Mouse (Mus musculus): ENCODE data around the gene Mcf2l. TPM values are rescaled to one million over a fixed set of nuclear protein-coding genes. Genes with fewer than 3 reads are reported as not detected.

Mcf2l gene
- polyA plus RNA-seq, 1 experiment from 2014 or later = 120 TPM

DNA sequence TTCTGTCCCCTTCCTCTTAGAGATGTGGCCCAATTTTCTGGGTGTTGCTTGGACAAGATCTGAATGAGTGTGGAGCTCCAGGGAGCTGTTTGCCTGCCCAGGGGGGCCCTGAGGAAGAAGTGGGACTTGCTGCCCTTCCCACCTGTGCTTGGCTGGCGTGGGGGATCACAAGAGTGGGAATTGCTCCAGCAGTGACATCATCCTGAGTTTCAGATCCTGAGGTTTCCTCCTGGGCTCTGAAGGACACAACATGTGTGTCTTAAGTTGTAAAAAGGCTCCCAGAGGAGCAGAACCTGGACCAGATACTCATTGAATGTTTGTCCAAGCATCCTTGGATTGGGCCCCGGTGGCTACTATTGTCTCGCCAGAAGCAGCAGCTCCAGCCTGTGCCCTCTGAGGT lies 43.4 kb downstream of the Mcf2l start:
- Histone ChIP-seq H3K27ac (replicated peaks) (peak overlapping the region; percentile 80), H3K4me3 (replicated peaks) (peak overlapping the region; percentile 55), H3K9ac (replicated peaks) (peak overlapping the region; percentile 72), H3K4me2 (peak overlapping the region; percentile 94), H3K9me3 (replicated peaks) (no peaks in the 10 kb centered on the region), H3K4me1 (peaks cover 41% of the 10 kb centered on the region), H3K27me3 (replicated peaks) (no peaks in the 10 kb centered on the region), H3K36me3 (no peaks in the 10 kb centered on the region)
- no peak for ATAC-seq (ENCODE audit: low FRiP score)
- 52% methylated on average over 3 of the region's 3 CpGs for WGBS

DNA sequence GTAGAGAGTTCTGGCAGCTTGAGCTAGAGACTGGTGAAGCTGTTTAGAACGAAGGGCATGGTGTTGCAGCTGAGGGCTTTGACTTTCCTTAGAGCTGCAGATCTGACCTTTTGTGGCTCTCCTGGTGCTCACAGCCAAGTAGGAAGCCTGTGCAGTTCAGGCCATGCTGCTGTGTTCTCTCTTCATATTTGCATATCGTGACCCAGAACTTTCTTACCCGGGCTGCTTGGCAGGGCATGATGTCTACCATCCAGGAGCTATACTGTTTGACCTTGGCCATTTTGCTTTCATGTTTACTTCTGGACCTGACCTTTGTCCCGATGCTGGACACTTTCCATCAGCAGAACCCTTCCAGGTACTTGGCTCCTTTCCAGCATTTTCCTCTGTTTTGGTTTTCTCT lies 44.2 kb downstream of the Mcf2l start:
- H3K36me3 ChIP-seq = no peaks in the 10 kb centered on the region
- H3K9ac ChIP-seq (replicated peaks) = peak overlapping the region; percentile 72; the same call in 1 of the 2 replicates
- ATAC-seq (ENCODE audit: low FRiP score) = no peak
- peak overlapping the region; percentile 94 for H3K4me2 ChIP-seq
- no peaks in the 10 kb centered on the region for H3K27me3 ChIP-seq (replicated peaks)
- 91% methylated on average over 4 of the region's 4 CpGs for WGBS
- H3K9me3 ChIP-seq (replicated peaks) = no peaks in the 10 kb centered on the region
- H3K4me3 ChIP-seq (replicated peaks) = peak overlapping the region; percentile 55
- H3K4me1 ChIP-seq = peaks cover 41% of the 10 kb centered on the region
- H3K27ac ChIP-seq (replicated peaks) = no peak overlapping the region

DNA sequence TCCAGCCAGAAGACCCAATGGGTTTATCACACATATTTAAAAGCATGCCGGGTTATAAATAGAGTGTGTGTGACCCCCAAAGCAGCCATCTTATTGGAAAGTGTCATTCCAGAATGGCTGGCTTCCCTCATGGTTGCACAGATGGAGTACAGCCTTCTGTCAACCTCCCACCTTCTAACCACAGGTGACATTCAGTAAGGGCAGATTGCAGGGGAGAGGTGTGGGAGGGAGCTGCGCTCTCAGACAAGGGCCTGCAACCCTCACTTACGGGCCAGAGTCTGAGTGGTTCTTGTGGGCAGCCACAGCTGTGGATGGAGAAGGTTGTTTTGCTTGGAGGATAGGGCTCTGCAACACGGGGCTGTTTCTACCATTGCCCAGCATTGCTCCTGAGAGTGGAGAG lies 47.0 kb downstream of the Mcf2l start:
- Histone ChIP-seq H3K27me3 (replicated peaks) (no peaks in the 10 kb centered on the region), H3K9me3 (replicated peaks) (no peaks in the 10 kb centered on the region), H3K4me3 (replicated peaks) (no peak overlapping the region), H3K36me3 (no peaks in the 10 kb centered on the region), H3K4me2 (no peak overlapping the region), H3K27ac (replicated peaks) (no peak overlapping the region), H3K4me1 (peaks cover 34% of the 10 kb centered on the region), H3K9ac (replicated peaks) (no peak overlapping the region)
- WGBS = 87% methylated on average over 4 of the region's 4 CpGs
- ATAC-seq (ENCODE audit: low FRiP score) = no peak

DNA sequence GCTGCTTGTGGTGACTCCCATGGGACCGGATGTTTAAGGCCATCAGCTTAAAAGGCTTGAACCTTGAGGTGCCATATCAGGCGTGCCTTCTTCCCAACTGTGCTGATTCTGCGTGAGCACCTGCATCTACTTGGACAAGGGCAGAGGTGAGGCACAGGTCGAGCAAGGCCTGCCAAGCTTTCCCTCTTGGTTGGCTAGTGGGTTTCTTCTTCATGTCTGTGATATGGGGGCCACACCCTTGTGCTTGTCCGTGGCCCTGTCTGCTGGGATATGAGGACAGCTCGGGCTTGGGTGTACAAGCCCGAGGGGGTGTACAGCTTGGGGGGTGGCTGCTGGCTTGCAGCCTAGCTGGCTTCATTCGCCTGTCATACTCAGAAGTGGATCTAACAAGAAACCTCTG lies 51.4 kb downstream of the Mcf2l start:
- Histone ChIP-seq H3K4me2 (no peak overlapping the region), H3K9ac (replicated peaks) (no peak overlapping the region), H3K4me3 (replicated peaks) (no peak overlapping the region), H3K27ac (replicated peaks) (no peak overlapping the region), H3K9me3 (replicated peaks) (no peaks in the 10 kb centered on the region), H3K4me1 (peaks cover 25% of the 10 kb centered on the region), H3K36me3 (no peaks in the 10 kb centered on the region), H3K27me3 (replicated peaks) (no peaks in the 10 kb centered on the region)
- WGBS = 90% methylated on average over 8 of the region's 8 CpGs
- ATAC-seq (ENCODE audit: low FRiP score) = no peak

DNA sequence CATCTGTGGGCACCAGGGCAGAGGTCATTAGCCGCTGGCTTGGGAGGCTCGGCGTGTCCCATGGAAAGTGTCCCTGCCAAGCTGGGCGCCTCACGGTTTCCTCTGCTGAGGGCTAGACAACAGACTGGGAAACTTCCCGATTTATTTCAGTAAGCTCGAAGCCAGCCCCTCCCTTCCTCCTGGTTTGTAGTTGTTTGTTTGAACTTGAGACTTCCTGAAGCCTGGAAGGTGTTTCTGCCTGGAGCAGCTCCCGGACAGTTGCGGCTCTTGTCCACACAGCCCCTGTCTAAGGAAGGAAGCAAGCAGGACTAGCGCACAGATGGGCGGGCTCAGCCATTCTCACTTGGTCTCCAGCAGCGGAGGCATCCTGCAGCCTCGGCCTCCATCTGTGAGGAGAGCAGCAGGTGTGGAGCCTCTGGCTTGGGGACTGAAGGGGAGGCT lies 52.4 kb downstream of the Mcf2l start:
- ATAC-seq (ENCODE audit: low FRiP score) = no peak
- peaks cover 22% of the 10 kb centered on the region for H3K4me1 ChIP-seq
- H3K27ac ChIP-seq (replicated peaks) = 0 out of 2 replicates have a peak overlapping the region, but pooled peaks have one; percentile 45
- 61% methylated on average over 13 of the region's 13 CpGs for WGBS
- no peaks in the 10 kb centered on the region for H3K27me3 ChIP-seq (replicated peaks)
- no peak overlapping the region for H3K9ac ChIP-seq (replicated peaks)
- no peaks in the 10 kb centered on the region for H3K9me3 ChIP-seq (replicated peaks)
- H3K36me3 ChIP-seq = no peaks in the 10 kb centered on the region
- no peak overlapping the region for H3K4me2 ChIP-seq
- H3K4me3 ChIP-seq (replicated peaks) = no peak overlapping the region

DNA sequence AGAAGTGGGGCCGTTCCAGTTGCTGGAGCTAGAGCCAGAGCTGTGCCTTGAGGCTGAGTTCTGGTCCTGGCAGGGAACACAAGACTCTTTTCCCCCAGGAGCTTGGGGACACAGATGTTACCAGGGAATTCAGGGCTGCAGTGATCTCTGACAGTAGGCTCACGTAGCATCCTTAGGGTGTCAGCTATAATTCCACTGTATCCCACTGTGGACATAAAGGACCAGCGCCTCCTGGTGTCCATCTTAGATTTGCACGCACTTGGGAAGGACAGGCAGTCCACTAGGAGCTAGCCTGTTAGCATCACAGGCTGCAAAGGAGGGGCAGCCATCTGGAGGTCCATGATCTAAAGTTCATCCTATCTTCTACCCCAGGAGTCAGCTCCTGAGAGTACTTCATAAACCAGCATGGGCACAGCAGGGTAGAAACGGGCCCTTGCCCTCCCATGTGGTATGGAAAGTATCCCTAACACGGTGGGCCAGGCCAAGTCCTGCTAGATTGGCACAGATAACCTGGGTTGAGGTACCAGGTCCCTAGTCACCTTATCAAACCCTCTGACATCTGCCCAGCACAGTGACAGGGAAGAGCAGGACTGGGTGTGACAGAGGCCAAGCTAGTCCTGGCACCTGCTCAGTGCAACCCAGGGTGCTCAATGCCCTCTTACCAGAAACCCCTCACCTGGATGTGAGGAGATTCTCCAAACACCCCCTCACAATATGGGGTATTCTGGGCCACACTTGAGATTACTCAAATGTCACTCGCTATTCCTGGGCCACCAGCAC lies 53.8 kb downstream of the Mcf2l start:
- no peak overlapping the region for H3K9ac ChIP-seq (replicated peaks)

DNA sequence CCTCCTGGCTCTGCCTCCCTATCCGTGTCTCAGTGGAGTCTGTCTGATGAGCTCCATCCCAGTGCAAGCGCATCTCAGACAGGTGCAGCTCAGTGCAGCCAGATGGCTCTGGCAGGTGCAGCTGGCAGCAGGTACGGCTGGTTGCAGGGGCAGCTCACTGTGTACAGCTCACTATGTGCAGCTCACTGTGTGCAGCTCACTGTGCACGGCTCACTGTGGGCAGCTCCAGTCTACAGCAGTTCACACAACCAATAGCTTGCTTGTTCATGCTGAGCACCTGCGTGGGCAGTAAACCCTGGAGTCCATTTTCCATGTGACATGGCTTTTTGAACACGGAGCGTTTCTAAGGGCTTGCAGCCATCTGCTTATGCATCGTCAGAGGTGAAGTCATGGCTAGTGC lies 54.4 kb downstream of the Mcf2l start:
- Histone ChIP-seq H3K4me3 (replicated peaks) (0 out of 2 replicates have a peak overlapping the region, but pooled peaks have one; percentile 0), H3K9ac (replicated peaks) (no peak overlapping the region)

More for the DNA sequence above, 53.8 kb downstream of the Mcf2l start:
- Histone ChIP-seq H3K4me1 (peaks cover 37% of the 10 kb centered on the region), H3K9me3 (replicated peaks) (no peaks in the 10 kb centered on the region), H3K27ac (replicated peaks) (0 out of 2 replicates have a peak overlapping the region, but pooled peaks have one; percentile 5), H3K4me2 (peak overlapping the region; percentile 20), H3K4me3 (replicated peaks) (no peak overlapping the region), H3K27me3 (replicated peaks) (no peaks in the 10 kb centered on the region), H3K36me3 (no peaks in the 10 kb centered on the region)
- 55% methylated on average over 7 of the region's 7 CpGs for WGBS
- ATAC-seq (ENCODE audit: low FRiP score) = no peak

DNA sequence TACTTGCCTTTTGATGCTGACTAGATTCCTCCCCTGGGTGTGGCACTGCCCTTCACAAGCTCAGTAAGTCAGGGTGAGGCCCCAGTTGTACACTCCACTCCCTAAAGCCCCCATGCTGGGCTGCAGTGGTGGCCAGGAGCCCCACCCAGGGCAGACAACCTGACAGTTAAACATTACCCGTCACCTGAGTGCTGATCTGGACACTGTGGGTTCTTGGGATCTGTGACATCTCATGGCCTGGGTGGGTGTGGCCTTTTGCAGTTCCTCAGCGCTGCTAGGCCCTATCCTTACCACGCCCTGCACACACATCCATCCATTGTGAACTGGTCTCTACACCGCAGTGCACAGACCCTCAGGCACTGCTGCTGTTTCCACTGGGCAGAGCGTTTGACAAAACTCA lies 55.3 kb downstream of the Mcf2l start:
- Histone ChIP-seq H3K27me3 (replicated peaks) (no peaks in the 10 kb centered on the region), H3K4me2 (peak overlapping the region; percentile 20; the same call in 1 of the 2 replicates), H3K9me3 (replicated peaks) (no peaks in the 10 kb centered on the region), H3K27ac (replicated peaks) (no peak overlapping the region), H3K9ac (replicated peaks) (no peak overlapping the region), H3K4me3 (replicated peaks) (no peak overlapping the region), H3K36me3 (no peaks in the 10 kb centered on the region), H3K4me1 (peaks cover 44% of the 10 kb centered on the region)
- WGBS = 85% methylated on average over 5 of the region's 5 CpGs
- ATAC-seq (ENCODE audit: low FRiP score) = no peak

More for the DNA sequence above, 54.4 kb downstream of the Mcf2l start:
- no peaks in the 10 kb centered on the region for H3K27me3 ChIP-seq (replicated peaks)
- 81% methylated on average over 8 of the region's 8 CpGs for WGBS
- H3K9me3 ChIP-seq (replicated peaks) = no peaks in the 10 kb centered on the region
- ATAC-seq (ENCODE audit: low FRiP score) = no peak; the same call in 1 of the 2 replicates
- H3K27ac ChIP-seq (replicated peaks) = no peak overlapping the region
- peak overlapping the region; percentile 20 for H3K4me2 ChIP-seq
- H3K4me1 ChIP-seq = peaks cover 40% of the 10 kb centered on the region
- no peaks in the 10 kb centered on the region for H3K36me3 ChIP-seq

DNA sequence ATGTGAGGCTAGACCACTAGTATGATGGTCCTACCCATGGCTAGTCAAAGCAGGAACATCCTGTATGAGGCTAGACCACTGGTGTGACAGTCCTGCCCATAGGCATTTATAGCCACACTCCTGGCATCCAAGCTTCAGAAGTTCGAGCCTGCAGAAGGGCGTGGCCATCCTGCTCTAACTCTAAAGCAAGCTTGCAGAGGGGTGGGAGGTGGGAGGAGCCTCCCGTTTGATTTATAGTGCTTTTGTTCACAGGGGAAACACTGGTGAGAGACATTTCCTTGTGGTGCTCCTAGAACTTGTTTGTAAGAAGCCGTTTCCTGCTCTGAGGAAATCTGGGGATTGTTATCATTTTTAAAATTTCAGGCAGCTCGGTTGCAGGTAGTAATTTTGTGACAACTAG lies 56.7 kb downstream of the Mcf2l start:
- Histone ChIP-seq H3K4me2 (no peak overlapping the region), H3K27ac (replicated peaks) (peak overlapping the region; percentile 48; the same call in 1 of the 2 replicates), H3K9ac (replicated peaks) (no peak overlapping the region), H3K36me3 (no peaks in the 10 kb centered on the region), H3K4me3 (replicated peaks) (no peak overlapping the region), H3K4me1 (peaks cover 53% of the 10 kb centered on the region), H3K27me3 (replicated peaks) (no peaks in the 10 kb centered on the region), H3K9me3 (replicated peaks) (no peaks in the 10 kb centered on the region)
- no peak for ATAC-seq (ENCODE audit: low FRiP score)
- WGBS = 27% methylated on average over 5 of the region's 5 CpGs

DNA sequence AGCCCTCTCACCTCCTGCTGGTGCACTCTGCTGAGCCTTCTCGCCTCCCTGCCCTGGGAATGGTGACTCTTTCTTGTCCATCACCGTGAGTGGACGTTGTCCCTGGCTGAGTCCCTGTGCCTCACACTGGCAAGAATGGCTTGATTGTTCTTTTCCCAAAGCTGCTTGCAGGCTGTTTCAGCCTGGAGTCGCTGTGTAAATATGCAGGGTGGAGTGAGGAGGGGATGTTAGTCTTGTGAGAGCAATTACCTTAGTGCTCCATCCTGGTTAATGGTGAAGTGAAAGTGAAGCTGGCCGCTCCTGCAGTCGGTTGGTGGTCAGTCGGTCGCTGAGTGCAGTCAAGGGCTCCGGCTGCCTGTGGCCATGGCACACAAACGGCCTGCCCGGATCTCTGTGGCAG lies 57.8 kb downstream of the Mcf2l start:
- H3K4me2 ChIP-seq = peak overlapping the region; percentile 9; the same call in 1 of the 2 replicates
- WGBS = 31% methylated on average over 11 of the region's 11 CpGs
- no peak overlapping the region for H3K9ac ChIP-seq (replicated peaks)
- H3K36me3 ChIP-seq = no peaks in the 10 kb centered on the region
- peaks cover 47% of the 10 kb centered on the region for H3K4me1 ChIP-seq
- H3K9me3 ChIP-seq (replicated peaks) = no peaks in the 10 kb centered on the region
- H3K27ac ChIP-seq (replicated peaks) = peak overlapping the region; percentile 11
- no peak for ATAC-seq (ENCODE audit: low FRiP score)
- no peaks in the 10 kb centered on the region for H3K27me3 ChIP-seq (replicated peaks)
- H3K4me3 ChIP-seq (replicated peaks) = no peak overlapping the region

DNA sequence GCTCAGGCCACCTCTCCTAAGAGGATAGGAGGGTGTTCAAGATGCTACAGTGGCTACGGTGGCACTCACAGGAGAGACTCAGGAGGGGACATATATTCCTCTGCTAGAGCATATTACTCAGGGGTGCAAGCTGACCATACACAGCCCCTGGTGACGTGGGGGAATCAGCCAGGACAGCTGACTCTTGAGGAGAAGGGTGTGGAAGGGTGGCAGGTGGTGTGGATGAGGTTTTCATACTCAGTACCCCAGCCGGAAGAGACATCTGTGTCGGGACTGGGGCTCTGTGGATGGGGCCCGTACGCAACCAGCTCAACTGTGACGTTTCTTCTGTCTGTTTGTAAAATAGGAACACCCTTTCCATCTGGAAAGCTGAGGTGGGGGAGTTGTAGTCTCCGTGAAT lies 58.9 kb downstream of the Mcf2l start:
- H3K9me3 ChIP-seq (replicated peaks) = no peaks in the 10 kb centered on the region
- no peak overlapping the region for H3K4me2 ChIP-seq
- no peak overlapping the region for H3K9ac ChIP-seq (replicated peaks)
- H3K27ac ChIP-seq (replicated peaks) = no peak overlapping the region
- no peak overlapping the region for H3K4me3 ChIP-seq (replicated peaks)
- 86% methylated on average over 8 of the region's 8 CpGs for WGBS
- ATAC-seq (ENCODE audit: low FRiP score) = no peak
- H3K36me3 ChIP-seq = no peaks in the 10 kb centered on the region
- no peaks in the 10 kb centered on the region for H3K27me3 ChIP-seq (replicated peaks)
- H3K4me1 ChIP-seq = peaks cover 45% of the 10 kb centered on the region

DNA sequence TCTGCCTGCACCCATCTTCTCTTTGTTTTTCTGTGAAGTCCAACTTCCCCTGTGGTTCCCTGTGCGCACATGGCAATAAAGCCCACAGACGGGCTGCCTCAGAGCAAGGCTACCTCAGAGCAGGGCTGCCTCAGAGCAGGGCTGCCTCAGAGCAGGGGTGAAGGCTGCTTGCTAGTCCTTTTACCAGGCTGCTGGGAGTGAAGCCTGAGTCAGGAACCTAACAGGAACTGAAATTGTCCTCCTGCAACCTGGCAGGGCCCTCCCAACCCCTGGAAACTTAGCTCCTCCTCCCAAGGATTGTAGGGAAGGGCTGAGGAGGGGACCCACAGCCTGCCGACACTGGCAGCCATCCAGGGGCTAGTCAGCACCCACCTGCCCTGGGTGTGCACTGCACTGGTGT lies 60.2 kb downstream of the Mcf2l start:
- no peaks in the 10 kb centered on the region for H3K27me3 ChIP-seq (replicated peaks)
- 57% methylated on average over 3 of the region's 3 CpGs for WGBS

More for the DNA sequence above, 60.2 kb downstream of the Mcf2l start:
- Histone ChIP-seq H3K36me3 (no peaks in the 10 kb centered on the region), H3K4me3 (replicated peaks) (no peak overlapping the region), H3K4me2 (no peak overlapping the region), H3K4me1 (peaks cover 34% of the 10 kb centered on the region), H3K9me3 (replicated peaks) (no peaks in the 10 kb centered on the region), H3K27ac (replicated peaks) (no peak overlapping the region), H3K9ac (replicated peaks) (no peak overlapping the region)
- ATAC-seq (ENCODE audit: low FRiP score) = no peak
